Mouse (Mus musculus): ENCODE measurements around the gene Dynlt3. TPM values are rescaled to one million over a fixed set of nuclear protein-coding genes. Genes with fewer than 3 reads are reported as not detected.
A peak's percentile ranks its signal among the peaks of the same experiment; 100 is the strongest.
"Not testable (repeated sequence)": the region's sequence is repeated elsewhere in the genome, so short reads cannot be mapped to it uniquely, and the experiment has no call there.

Gene Dynlt3
- polyA plus RNA-seq (2016; fragmentation: Nextera tagmentation; extraction: Ambion mirVana): 24.9 and 26.6 TPM in 2 replicates

GRCm38 (mm10) chrX:9662391-9663111 is at the start of gene Dynlt3:
Dynlt3 (minus strand) TSS chrX:9663003.
- 13% methylated on average over 30 of the region's 30 CpGs for WGBS
- Histone ChIP-seq H3K27me3 (replicated peaks) (no peaks in the 10 kb centered on the region), H3K4me3 (peak within 1 kb of the TSS; percentile 44), H3K4me1 (no peaks in the 10 kb centered on the region), H3K9ac (peak within 1 kb of the TSS; percentile 57), H3K27ac (no peak within 1 kb of the TSS), H3K36me3 (no peaks in the 10 kb centered on the region), H3K9me3 (no peaks in the 10 kb centered on the region), H3K4me2 (replicated peaks) (peak within 1 kb of the TSS; percentile 56)
- peak; percentile 99 for ATAC-seq (ENCODE audit: low FRiP score, low read depth)

DNA sequence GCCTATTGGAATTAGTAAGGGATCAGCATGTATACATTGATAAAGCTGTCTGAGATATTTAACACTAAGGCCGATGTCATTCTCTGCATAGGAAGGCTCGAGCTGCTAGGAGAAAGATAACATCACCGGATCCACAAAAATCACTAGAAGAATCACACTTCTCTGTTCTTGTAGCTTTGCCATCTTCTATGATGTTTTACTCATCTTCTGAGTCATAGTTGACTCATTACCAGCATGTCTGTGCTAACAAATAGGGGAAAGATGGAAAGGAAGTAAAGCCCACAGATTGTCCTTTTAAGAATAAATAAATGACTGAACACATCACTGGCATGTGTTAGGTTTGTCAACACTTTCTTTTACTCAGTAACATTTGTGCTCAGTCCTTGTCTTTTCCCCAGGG is 37.0 kb upstream of the Dynlt3 start:
- no peak overlapping the region for H3K4me3 ChIP-seq
- H3K36me3 ChIP-seq: no peaks in the 10 kb centered on the region
- no peak for ATAC-seq (ENCODE audit: low FRiP score, low read depth)
- no peak overlapping the region for H3K27ac ChIP-seq
- no peaks in the 10 kb centered on the region for H3K4me1 ChIP-seq
- 89% methylated on average over 3 of the region's 3 CpGs for WGBS
- H3K4me2 ChIP-seq (replicated peaks): no peak overlapping the region
- no peak overlapping the region for H3K9ac ChIP-seq
- no peaks in the 10 kb centered on the region for H3K27me3 ChIP-seq (replicated peaks)
- H3K9me3 ChIP-seq: no peaks in the 10 kb centered on the region

GRCm38 (mm10) chrX:9695997-9696396 is 33.2 kb upstream of the Dynlt3 start:
- Histone ChIP-seq H3K4me2 (replicated peaks) (no peak overlapping the region), H3K27ac (no peak overlapping the region), H3K36me3 (no peaks in the 10 kb centered on the region), H3K4me3 (no peak overlapping the region), H3K9me3 (no peaks in the 10 kb centered on the region), H3K27me3 (replicated peaks) (no peaks in the 10 kb centered on the region), H3K4me1 (no peaks in the 10 kb centered on the region), H3K9ac (no peak overlapping the region)
- 68% methylated on average over 6 of the region's 6 CpGs for WGBS
- no peak for ATAC-seq (ENCODE audit: low FRiP score, low read depth)

DNA sequence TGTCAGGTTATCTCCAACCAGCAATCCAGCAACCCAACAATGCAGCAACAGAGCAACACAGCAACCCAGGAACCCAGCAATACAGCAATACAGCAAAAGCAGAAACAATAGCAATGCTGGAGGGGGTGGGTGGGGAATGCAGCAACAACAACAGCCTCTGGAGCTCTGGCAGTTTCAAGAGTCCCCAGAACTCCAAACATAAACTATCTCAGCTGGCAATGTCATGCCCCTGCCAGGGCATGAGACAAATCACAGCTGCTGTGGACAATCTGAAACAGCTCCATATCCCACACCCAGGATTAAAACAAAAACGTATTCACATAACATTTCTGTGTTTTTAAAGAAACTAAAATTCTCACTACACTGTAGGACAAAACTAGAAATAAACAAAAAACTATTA is 9.2 kb upstream of the Dynlt3 start:
- no peak overlapping the region for H3K27ac ChIP-seq
- H3K4me1 ChIP-seq: no peaks in the 10 kb centered on the region
- 71% methylated on average over 1 of the region's 1 CpGs for WGBS
- H3K36me3 ChIP-seq: no peaks in the 10 kb centered on the region
- no peaks in the 10 kb centered on the region for H3K9me3 ChIP-seq
- H3K27me3 ChIP-seq (replicated peaks): no peaks in the 10 kb centered on the region
- no peak overlapping the region for H3K4me2 ChIP-seq (replicated peaks)
- no peak overlapping the region for H3K9ac ChIP-seq
- no peak for ATAC-seq (ENCODE audit: low FRiP score, low read depth)
- no peak overlapping the region for H3K4me3 ChIP-seq

GRCm38 (mm10) chrX:9671418-9671817 is 8.6 kb upstream of the Dynlt3 start:
- Histone ChIP-seq H3K4me1 (no peaks in the 10 kb centered on the region), H3K4me2 (replicated peaks) (no peak overlapping the region), H3K9me3 (no peaks in the 10 kb centered on the region), H3K4me3 (no peak overlapping the region), H3K36me3 (no peaks in the 10 kb centered on the region), H3K9ac (no peak overlapping the region), H3K27me3 (replicated peaks) (no peaks in the 10 kb centered on the region), H3K27ac (no peak overlapping the region)
- no peak for ATAC-seq (ENCODE audit: low FRiP score, low read depth)
- WGBS: 85% methylated on average over 3 of the region's 3 CpGs

DNA sequence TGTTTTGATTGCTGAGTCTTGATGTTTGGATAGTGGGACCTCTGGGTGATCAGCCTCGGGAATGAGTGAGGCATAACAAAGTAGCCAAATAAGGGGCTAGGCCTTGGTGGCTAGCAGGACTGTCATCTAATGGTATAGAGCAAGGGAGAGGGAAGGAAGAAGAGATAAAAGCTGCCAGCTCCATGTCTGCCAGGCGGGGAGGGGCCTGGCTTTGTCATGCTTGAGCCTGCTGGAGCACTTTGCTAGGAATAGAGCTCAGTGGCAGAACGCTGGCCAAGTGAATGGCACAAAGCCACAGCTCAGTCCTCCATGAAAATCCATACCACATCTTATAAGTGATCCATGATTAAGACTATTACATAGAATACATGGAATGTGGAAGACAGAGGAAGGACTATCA is 10.0 kb downstream of the Dynlt3 start:
- Histone ChIP-seq H3K4me3 (no peak overlapping the region), H3K9me3 (no peaks in the 10 kb centered on the region), H3K36me3 (no peaks in the 10 kb centered on the region), H3K4me1 (no peaks in the 10 kb centered on the region), H3K27ac (no peak overlapping the region), H3K27me3 (replicated peaks) (no peaks in the 10 kb centered on the region), H3K4me2 (replicated peaks) (no peak overlapping the region), H3K9ac (no peak overlapping the region)
- ATAC-seq (ENCODE audit: low FRiP score, low read depth): no peak
- 62% methylated on average over 3 of the region's 3 CpGs for WGBS

DNA sequence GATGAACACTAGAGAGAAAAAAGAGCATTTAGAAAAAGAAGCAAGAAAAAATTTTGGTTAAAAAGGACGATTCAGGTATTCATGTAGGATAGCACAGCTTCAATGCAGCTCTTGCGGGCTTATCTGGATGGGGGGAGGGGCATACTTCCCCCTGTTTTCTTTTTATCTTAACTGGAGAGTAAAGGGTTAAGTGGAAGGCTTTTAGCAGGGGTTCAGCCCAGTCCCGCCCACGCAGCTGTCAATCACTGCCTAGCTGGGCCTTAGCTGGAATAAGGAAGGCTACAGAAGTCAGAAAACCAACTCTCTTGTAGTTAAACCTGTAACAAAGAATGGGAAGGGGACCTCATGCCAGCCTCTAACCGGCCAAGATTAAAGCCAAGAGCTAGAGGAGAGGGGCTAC is 22.2 kb downstream of the Dynlt3 start:
- not testable (repeated sequence) for H3K9ac ChIP-seq; H3K4me2 ChIP-seq (replicated peaks); H3K9me3 ChIP-seq; H3K4me3 ChIP-seq; H3K4me1 ChIP-seq; ATAC-seq (ENCODE audit: low FRiP score, low read depth); H3K36me3 ChIP-seq; H3K27ac ChIP-seq; H3K27me3 ChIP-seq (replicated peaks)
- WGBS: 80% methylated on average over 5 of the region's 5 CpGs

DNA sequence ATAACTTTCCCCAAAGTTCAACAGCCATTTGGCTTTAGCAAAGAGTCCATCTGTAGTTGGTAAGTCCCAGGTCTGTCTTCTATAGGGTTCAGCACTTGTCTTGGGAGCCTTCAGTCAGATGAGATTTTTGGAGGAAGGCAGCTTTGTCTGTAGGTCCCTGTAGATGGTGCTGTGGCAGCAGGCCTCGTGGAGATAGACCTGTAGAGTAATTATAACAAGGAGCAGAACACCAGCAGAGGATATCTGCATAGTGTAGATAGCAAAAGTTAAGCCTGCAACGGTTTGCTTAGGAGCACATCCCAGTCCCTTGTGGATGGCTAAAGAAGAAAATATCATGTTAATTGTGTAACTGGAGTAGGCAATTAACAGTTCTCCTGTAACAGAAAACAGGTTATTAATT is 22.7 kb downstream of the Dynlt3 start:
- not testable (repeated sequence) for H3K27me3 ChIP-seq (replicated peaks); H3K36me3 ChIP-seq; H3K4me1 ChIP-seq; H3K4me2 ChIP-seq (replicated peaks); H3K27ac ChIP-seq; H3K4me3 ChIP-seq; H3K9me3 ChIP-seq; H3K9ac ChIP-seq; ATAC-seq (ENCODE audit: low FRiP score, low read depth)
- WGBS: 63% methylated on average over 2 of the region's 2 CpGs

Other genes with a start within 250 kb of the Dynlt3 start
- 0.70 and 0.87 TPM in 2 replicates for gene Cybb, start 175.2 kb downstream of the Dynlt3 start, polyA plus RNA-seq (2016; fragmentation: Nextera tagmentation; extraction: Ambion mirVana)
- not detected in 2 replicates for gene H2al1o, start 90.6 kb downstream of the Dynlt3 start, polyA plus RNA-seq (2016; fragmentation: Nextera tagmentation; extraction: Ambion mirVana)
- not detected in 2 replicates for gene Hypm, start 183.9 kb upstream of the Dynlt3 start, polyA plus RNA-seq (2016; fragmentation: Nextera tagmentation; extraction: Ambion mirVana)
- not detected in 2 replicates for gene H2al3, start 186.7 kb upstream of the Dynlt3 start, polyA plus RNA-seq (2016; fragmentation: Nextera tagmentation; extraction: Ambion mirVana)
- 0.22 and 0.34 TPM in 2 replicates for gene Sytl5, start 222.6 kb upstream of the Dynlt3 start, polyA plus RNA-seq (2016; fragmentation: Nextera tagmentation; extraction: Ambion mirVana)